Mouse (Mus musculus): ENCODE results near the gene Tead3.

Gene Tead3

DNA sequence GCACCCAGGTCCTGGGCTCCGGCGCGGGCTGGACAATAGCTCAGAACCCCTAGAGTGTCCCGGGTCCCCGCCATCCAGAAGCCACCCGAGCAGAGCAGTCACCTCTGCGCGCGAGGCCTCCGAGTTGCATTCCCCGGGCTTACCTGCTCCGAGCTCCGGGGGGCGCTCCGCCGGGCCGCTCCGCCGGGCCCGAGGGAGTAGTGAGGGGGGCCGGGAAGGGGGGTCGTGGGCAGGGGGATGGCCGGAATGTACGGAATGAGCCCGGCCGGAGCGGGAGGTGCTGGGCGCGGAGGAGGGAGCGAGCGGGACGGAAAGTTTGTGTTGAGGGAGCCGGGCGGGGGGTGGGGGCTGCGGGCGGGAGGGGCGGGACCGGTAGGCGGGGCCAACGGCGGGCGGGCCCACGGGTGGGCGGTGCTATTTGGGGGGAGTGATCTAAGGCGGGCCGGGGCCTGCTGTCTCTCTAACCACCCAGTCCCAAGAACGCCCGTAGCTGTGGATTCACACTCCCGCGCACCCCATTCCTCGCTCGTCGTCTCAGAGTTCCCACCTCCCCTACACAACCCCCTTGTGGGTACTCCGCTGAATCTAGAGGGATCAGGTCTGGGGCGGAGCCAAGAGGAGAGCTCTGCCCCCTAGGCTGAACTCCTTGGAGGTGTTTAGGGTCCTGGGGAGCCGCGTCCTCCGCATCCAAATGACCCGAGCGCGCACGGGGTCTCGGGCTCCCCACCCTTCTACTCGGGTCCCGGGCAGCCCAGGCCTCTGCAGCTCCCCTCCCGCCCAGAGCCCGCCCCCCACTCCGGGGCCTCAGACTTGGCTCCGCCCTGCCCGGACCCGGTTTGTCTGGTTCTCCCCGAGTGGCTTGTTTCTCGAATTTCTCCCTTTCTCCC, at the start of gene Tead3:
Gene Tead3 (minus strand): TSS at position 352 of the 887 bp plus-strand sequence.
- DNase-seq (ENCODE audit: low spot score) = peak; percentile 48

DNA sequence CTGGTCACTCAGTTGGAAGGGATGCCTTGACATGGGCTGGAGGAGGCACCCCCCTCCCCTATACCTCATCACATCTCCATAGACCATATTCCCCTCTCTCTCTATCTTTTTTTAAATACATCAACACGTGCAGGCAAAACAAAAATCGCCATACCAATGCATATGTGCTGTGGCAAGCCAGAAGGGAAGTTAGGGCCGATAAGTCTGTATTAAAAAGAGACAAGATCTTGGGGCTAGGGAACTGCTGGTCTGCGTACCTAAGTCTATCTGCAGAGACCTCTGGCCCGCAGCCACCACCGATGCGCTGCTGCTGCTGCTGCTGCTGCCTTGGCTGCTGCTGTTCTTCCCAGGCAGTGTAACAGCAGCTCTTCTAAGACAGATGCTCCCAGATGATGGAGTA, 44.4 kb upstream of the Tead3 start:
- no peak for DNase-seq (ENCODE audit: low spot score)

DNA sequence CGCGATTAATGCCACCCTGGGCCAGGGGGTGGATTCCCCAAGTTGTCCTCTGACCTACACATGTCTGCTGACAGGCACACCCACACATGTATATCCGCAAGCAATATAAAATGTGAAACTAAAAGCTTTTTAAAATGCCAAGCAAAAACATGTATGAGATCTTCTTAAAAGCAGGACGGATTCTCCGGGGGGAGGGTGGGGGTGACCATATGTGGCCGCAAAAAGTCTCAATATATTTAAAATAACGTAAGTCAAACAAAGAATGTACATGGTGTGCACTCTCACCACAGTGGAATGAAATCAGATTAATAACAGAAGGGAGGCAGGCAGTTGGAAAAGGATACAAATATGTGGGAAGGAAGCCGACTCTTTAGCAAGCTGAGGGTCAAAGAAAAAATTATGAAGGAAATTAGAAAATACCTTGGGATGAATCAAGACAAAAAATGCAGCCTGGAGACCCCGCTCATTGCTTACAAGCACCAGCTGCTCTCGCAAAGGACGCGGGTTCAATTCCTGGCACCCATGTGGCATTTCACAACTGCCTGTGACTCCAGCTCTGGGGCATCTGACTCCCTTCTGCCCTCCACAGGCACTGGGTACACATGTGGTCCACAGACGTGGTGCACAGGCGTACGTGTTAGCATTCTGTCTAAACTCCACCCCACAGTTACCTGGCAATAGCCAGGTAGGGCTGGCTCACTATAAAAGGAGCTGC, 43.6 kb upstream of the Tead3 start:
- no peak for DNase-seq (ENCODE audit: low spot score)

DNA sequence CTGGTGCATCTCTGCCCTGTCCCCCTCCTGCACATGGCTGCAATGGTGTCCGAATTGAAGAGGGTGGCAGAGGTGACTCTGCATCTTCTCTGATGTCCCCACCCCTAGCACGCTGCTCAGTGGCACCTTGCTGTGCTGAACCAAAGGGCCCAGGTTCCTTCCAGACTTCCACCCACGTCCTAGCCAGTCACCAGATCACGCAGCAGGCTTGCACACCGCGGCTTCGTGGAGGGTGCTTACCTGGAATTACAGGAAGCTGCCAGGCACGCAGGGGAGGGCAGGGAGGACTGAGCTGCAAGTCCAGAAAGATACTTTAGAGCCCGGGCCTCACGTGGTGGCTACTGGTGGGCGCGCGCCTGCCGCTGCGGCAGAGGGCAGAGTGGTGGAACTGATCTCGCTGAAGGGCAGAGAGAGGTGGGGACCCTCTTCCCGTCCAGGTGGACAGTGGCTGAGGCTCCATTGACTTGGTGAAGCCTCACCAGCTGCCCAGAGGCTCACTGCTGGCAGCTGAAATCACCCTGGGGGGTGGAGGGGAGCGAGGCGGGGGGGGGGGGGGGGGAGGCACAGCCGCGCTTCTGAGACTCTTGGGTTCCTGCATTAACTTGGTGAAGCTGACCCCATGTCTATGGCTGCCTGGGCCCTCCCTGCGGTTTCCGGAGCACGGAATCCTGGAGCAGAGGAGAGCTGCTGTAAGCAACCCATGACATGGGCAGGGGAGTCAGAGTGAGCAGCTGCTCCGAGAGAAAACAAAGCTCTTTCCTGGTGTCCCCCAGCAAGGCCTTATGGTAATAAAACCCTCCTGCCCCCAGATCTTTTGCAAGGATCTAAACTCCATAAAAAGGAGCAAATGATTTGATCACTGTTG, 41.2 kb upstream of the Tead3 start:
- DNase-seq (ENCODE audit: low spot score) = no peak

DNA sequence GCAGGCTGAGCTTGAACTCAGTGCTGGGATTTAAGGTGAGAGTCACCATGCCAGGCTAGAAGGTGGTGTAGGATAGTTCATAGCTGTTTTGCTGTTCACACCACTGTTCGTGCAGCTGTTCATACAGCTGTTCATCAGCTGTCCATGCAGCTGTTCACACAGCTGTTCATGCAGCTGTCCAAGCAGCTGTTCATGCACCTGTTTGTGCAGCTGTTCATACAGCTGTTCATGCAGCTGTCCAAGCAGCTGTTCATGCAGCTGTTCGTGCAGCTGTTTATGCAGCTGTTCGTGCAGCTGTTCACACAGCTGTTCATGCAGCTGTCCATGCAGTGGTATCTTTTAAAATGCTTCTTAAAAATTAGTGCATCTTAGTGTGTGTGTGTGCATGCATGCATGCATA, 37.9 kb upstream of the Tead3 start:
- DNase-seq (ENCODE audit: low spot score) = no peak

DNA sequence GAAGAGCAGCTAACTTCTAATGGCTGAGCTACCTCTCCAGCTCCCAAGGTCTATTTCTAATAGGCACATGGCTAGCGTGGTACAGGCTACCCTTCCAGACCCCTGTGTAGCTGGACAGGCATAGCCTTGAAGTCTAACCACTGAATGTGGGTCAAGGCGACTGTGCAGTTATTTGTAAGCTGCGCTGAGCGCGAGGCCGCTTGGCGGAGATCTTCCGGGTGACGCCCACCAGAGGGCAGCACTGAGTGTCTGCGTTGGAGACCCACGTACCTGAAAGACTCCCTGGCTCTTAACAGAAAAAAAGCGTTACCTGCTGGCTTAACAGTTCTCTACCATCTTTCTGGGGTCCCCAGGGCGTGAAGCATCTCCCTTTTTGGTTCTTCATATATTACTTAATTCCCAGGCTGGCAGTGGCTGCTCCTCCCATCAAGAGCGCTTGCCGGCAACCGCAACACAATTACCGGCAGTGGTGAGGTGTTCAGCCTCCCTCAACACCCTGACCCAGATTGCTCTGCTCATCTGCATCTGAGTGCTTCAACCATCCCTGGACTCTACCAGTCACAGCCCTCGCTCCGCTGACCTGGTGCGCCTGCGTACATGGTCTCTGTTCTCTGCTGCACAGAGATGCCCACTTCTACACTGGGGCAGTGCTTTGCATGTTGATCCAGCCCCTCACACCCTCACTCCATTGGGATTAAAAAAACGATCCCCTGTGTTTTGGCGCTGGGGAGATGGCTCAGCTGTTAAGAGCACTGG, 35.7 kb upstream of the Tead3 start:
- peak; percentile 82 for DNase-seq (ENCODE audit: low spot score)

DNA sequence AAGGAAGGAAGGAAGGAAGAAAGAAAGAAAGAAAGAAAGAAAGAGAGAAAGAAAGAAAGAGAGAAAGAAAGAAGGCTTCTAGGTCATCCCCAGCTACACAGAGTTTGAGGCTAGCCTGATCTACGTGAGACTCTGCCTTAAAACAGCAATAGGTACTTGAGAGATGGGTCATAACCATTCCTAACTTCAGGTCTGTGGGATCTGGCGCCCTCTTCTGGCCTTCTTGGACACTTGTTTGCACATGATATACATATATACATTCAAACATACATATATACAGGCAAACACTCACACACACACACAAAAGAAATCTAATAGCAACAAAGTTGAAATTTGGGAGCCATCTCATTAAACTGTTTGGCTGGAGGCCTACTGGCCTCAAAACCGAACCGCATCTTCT, 33.7 kb upstream of the Tead3 start:
- DNase-seq (ENCODE audit: low spot score) = no peak

DNA sequence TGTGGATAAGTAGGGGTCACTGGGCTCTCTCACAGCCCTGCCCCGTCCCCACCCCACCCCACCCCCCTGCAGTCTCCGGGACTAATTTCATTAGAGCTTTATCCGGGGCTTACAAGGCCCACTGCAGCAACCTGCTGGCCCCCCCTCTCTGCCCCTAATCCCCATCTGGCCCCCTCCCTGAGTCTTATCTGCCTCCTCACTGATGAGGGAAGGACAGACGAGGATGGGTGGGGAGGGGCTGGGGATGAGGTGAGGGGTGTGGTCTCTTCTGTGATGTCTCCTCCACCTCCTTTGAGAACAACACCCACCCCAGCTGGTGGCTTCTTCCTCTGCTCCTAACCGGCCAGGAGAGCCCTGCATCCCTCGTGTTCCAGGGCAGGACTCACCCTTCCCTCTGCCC, 29.6 kb upstream of the Tead3 start:
- DNase-seq (ENCODE audit: low spot score) = no peak

DNA sequence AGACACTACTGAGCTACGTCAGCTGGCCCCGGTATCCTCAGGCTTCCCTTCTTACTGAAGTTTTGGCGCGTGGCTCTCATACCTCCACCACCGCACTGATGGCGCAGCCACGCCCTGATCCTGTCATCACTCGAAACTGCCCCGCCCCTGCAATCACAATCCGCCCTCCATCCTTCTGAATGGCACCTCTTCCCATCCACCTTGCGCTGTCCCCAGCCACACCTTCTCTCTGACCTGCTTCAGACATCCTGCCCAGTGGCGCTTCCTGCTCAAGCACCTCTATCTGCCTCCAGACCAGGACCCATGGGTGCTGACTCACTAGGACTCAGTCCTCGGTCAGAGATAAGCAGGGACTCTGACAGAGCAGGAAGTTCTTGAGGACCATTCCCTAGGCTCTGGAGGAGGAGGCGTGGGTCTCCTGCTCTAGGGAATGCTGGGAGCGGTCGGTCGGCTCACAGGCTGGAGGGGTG, 25.0 kb upstream of the Tead3 start:
- DNase-seq (ENCODE audit: low spot score) = no peak

DNA sequence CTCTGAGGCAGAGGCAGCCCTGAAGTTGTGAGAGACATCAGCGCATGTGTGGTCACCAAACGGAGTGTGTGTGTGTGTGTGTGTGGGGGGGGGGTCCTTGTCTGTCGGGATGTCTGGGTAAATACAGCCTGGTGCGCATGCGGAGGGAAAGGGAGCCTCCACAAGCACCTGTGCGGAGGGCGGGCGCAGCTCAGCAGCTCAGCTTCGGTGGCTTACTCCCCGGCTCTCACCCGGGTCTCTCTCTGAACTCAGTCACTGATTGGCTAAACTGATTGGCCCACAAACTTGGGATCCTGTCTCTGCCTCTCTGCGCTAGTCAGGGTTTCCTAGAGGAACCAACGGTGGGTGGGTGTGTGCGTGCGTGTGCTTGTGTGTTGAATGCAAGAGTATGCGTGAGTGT, 23.9 kb upstream of the Tead3 start:
- no peak for DNase-seq (ENCODE audit: low spot score)

DNA sequence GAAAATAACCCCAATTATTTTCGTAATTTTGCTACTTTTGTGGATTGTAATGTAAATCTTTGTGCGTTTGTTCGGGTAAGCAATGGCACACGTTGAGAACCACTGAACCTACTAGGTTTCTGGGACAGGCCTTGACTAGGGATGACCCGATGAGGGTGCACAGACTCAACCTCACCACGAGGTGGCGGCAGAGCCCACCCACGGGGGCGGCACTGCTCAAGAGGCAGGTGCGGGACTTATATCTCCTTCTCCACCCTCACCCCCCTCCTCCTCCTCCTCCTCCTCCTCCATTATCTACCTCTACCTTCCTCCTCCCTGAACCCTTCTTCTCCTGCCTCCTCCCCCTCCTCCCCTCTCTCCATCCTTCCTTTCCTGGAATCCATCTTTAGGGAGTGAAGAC, 23.2 kb upstream of the Tead3 start:
- no peak for DNase-seq (ENCODE audit: low spot score)

DNA sequence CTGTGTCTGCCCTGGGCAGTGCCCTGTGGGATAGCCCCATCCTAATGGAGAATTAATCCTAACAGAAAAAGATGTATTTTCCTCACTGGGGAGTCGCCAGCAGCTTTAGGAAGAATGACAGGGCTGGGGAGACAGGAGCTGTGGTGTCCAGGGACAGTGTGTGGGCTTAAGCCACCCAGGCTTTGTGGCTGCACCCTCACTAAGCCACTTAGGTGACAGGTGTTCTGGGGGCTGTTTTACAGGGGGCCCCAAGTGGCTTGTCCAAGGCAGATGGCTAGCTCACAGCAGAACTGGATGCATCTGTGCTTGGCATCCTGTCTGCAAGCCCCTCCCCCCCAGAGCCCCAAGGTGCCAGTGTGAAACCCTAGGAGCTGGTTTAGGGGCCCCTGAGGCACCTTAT, 21.3 kb upstream of the Tead3 start:
- no peak for DNase-seq (ENCODE audit: low spot score)

DNA sequence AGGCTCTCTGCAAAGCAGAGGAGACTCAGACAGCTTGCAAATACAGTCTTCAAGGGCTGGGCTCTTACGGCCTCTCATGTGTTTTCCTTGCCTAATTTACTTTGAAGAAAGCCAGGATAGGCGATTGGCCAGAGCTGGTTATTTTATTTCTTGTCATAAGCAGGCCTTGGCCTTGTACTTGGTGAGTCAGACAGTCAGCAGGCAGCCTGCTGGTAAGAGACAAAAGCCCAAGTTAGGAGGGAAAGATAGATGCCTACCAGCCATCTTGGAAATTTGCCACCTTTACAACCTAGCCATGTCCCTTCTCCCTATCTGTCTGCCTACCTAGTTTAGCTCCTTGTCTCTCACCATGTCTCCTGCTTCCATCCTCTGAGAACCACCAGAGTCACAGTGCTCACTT, 20.7 kb upstream of the Tead3 start:
- no peak for DNase-seq (ENCODE audit: low spot score)

DNA sequence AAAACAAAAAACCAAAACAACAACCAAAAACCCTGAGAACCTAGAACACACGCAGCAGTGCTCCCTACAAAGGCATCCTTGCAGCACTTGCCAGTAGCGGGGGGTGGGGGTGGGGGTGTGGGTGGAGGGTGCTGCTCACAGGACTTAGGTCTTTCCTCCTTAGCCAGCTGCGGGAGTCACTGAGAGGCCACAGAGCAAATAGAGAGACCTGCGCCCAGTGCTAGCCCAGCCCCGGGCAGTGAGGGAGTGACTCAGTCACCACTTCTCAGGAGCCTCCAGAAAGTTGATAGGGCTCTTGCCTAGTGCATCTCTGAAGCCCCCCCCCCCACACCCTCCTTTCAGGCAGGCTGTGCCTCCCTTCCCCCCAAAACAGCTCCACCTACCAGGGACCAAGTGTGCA, 18.4 kb upstream of the Tead3 start:
- DNase-seq (ENCODE audit: low spot score) = no peak

DNA sequence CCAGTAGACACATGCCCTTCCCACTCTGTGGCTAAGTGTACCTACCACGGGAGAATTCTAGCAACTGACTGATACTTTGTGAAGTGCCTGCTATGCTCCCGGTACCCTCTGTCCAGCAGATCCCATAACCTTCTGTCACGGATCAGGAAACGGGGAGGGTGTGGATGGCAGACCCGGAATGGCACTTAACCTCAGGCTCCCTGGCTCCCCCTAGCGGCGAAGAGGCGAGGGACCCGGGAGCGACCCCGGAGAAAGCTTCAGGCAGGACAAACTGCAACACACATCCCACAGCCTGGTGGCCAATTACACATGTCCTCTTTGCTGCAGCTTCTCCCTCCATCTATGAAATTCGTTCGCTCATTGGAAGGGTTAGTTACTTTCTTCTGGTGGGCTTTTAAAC, 17.8 kb upstream of the Tead3 start:
- peak; percentile 69 for DNase-seq (ENCODE audit: low spot score)

DNA sequence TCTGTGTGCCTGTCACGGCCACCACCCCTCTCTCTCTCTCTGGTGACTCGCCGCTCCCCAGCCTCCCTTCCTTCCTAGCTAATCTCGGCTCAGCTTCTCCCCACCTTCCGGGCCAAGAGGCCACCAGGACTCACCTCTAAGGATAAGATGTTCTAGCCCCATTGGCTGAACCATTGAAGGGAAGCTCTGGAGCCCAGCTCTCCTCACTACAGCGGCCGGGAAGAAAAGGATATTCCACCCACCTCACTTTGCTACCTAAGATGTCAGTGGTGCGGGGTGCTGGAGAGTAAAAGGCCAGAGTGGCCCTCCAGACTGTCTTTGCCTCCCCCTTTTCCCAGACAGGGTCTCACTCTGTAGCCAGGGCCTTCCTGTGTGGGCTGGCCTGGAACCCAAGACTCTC, 14.5 kb upstream of the Tead3 start, which contains the start of gene Tulp1:
Gene Tulp1 (minus strand): TSS at position 101 of the 400 bp plus-strand sequence.
- no peak for DNase-seq (ENCODE audit: low spot score)

DNA sequence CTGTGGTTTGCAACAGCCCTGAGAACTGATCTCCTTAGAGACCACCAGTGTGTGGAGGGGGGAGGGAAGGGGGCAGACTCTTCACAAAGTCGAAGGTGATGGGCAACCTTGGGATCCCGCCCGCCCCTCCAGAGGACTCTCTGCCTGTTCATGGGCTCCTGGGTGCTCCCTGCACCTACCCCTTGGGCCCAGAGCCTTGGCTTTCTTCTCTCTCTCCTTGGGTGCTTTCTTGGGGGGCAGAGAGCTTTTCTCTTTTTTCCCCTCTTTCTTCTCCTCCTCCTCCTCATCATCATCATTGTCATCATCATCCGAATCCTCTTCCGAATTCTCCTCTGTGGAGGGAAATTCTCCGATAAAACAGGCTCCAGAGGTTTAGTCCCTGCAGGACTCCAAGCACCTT, 12.9 kb upstream of the Tead3 start:
- no peak for DNase-seq (ENCODE audit: low spot score)

DNA sequence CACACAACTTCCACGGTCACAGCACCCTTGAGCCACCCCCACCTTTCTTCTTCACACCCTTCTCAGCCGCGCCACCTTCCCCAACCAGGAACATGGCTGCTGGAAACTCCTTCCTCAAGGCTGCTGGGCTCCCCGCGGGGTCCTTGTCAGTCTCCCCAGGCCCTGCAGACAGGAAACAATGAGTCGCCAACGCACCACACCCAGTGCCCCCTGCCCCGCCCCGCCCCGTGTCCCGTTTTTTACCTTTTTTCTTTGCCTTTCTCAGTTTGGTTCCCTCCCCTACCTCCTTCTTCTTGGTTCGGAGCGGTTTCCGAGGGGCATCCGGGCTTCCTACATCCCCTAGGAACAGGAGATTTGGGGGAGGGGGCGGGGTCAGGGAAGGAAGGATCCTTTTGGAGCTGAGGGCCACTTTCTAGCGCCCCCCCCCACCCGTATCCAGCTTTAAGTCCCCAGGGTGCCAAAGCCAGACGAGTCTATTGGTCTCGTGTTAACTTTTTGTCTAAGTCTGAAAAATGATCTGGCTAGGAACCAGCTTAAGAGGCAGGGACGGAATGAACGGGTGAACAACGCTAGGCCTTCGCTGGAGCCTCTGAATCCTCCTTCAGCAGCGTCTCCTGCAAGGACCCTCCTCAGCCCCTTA, 12.2 kb upstream of the Tead3 start:
- DNase-seq (ENCODE audit: low spot score) = no peak

DNA sequence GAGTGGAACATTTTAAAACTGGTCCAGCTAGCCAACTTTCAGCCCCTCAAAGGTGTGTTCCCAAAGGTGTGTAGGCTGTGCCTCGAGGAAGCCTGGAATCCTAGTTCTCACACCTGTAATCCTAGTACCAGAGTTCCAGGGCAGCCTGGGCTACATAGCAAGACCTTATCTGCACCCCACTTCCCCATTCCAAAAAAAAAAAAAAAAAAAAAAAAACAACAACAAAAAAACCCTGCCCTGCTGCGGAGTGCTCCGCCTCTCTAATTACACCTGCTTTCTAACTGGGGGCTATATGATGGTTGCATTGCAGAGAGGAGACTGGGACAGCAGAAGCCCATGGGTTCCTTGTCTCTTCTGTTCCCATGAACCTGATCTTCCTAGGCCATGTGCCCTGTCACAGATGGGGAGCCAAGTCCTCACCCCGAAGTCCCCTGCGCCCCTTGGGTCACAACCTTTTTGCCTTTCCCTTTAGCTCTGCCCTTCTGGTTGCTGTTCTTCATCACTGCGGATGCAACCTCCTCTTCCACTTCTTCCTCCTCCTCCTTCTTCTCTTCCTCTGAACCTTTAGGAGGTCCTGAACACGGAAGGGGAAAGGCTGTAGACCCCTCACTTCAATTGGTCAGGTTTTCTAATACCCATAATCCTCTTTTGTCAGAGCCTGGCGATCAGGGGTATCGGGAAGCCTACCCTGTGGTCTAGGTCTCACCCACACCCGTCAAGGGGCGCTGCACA, 11.5 kb upstream of the Tead3 start:
- DNase-seq (ENCODE audit: low spot score) = no peak

DNA sequence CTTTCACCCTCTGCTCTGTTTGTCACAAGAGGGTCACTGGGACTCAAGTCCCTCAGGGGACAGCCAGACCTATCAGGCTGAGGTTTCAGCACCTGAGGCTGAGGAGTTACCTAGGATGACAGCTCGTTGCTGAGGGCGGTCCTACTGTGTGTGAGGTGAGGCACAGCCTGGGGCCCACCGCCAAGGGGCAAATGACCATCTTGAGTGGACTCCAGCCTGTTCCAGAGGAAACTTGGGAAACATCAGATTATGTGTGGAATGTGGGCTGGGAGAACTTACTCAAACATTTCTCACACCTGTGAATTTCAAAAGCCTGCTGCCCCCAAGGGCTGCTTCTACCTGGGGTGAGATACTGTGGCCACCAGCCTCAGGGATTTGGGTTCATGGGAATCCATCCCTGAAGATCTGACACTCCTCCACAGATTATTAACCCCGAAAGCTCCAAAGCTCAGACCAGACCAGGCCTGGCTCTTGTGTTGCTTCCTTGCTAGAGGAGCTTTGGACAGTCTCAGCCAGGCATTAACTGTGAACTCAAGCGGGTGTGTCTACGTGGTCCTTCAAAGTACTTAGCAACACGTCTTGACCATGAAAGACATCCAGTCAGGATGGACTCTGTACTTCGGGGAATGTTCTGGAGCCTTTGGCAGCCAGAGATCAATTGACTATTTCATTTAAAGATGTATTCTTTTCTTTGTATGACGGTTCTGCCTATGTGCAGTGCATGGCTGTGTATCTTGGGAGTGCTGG, 10.1 kb upstream of the Tead3 start:
- DNase-seq (ENCODE audit: low spot score) = no peak

All from layer of hippocampus, adult 11-12 months (tissue).